Mouse (Mus musculus): ENCODE data around the gene Ttpal.

Ttpal gene

GRCm38 (mm10) chr2:163662076-163662475 lies 60.0 kb downstream of the Ttpal start:
- DNase-seq (ENCODE audit: low spot score), result no peak

GRCm38 (mm10) chr2:163662698-163663221 lies 60.6 kb downstream of the Ttpal start:
- DNase-seq (ENCODE audit: low spot score), result no peak

GRCm38 (mm10) chr2:163663930-163664329 lies 61.8 kb downstream of the Ttpal start:
- no peak for DNase-seq (ENCODE audit: low spot score)

- DNase-seq (ENCODE audit: low spot score), result no peak
Observed at GRCm38 (mm10) chr2:163667045-163667444, 64.9 kb downstream of the Ttpal start.
